Mouse (Mus musculus) retina, postnatal 1 day (tissue): ENCODE results near the gene Ucp3.

ENCODE experiments used
- DNase-seq: peaks from one replicate; pipeline ENCODE4 v3.0.0-alpha.2; 2012

The Ucp3 gene

DNA sequence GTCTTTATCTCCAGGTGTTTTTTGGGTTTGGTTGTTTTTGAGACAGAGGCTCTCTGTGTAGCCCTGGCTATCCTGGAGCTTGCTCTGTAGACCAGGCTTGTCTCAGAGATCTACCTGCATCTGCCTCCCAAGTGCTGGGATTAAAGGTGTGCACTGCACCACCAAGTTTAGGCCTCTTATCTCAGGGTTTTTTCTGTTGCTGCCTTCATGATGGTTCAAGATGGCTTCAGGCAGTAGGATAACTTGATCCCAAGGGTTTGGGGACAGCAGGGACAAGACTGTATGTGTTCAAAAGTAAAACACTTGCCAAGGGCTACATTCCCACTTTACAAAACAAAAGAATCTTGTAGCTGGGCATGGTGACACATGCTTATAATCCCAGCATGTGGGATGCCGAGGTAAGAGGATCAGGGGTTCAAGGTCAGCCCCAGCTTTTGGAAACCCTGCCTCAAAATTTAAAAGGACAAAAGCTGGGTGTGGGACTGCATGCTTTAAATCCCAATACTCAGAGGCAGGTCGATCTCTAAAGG is 29.1 kb downstream of the Ucp3 start:
- no peak for DNase-seq

DNA sequence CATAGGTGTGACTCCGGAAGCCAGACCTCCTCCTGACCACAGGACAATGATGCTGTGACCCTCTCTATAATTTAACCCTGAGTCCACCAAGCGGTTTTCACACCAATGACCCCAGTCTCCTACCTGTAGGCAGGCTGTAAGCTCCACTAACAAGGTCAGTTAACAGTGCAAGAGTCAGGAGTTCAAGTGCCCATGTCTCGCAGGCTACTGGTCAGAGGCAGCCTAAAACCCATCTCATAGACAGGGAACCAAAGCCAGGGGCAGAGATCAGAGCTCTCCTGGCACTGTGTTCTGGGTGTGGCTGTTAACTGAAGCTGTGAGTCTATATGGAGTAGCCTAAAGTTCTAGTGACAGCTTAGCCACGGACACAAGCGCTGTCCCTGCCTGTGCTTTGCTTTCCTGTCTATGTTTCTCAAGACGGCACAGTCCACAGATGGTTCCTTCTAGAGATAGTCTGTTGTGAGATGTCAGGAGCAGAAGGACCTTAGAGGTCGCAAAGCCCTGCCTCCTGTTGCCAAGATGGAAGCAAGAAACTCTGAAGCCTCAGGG is 29.7 kb downstream of the Ucp3 start:
- DNase-seq: no peak

DNA sequence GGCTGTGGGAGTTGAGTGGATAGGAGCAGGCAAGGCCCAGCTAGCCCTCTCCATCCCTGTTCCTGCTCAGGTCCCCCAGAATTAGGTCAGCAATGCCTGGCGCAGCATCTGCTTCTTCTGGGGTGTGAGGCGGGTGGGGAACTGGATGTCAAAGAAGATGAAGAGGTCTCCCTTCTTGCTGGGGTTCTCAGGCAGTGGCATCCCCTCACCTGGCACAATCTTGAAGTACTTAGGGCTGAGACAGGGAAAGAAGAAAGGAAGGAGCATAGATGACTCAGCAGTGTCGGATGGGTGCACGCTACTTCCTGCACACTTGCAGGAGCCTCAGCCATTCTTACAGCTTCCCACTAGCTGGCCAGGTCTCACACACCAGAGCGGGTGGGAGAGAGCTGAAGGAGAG is 30.3 kb downstream of the Ucp3 start:
- no peak for DNase-seq

DNA sequence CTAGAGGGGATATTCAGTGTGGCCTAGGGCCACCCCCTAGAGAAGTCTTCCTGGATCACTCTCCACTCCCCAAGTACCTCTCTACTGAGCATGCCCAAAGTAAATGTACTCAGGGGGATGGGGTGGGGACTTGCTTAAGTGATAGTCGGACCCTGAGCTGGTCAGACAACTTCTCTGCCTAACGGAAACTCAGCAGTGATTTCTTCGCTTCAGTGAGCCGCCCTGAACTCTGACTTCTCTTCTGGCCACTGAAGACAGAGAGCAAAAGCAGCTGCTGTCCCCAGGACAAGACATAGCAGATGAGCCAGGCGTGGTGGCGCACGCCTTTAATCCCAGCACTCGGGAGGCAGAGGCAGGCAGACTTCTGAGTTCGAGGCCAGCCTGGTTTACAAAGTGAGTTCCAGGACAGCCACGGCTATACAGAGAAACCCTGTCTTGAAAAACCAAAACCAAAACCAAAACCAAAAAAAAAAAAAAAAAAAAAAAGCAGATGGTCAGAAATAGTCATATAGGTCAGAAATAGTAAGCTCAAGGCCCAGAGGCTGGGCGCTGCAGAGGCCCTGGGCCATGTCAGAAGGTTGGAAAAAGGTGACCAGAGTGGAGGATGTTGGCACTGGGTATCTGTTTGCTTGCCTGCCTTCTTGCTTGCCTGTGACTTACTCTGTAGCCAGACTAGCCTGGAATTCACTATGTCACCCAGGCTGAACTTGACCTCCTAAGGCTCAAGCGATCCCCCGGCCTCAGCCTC is 32.1 kb downstream of the Ucp3 start:
- no peak for DNase-seq

DNA sequence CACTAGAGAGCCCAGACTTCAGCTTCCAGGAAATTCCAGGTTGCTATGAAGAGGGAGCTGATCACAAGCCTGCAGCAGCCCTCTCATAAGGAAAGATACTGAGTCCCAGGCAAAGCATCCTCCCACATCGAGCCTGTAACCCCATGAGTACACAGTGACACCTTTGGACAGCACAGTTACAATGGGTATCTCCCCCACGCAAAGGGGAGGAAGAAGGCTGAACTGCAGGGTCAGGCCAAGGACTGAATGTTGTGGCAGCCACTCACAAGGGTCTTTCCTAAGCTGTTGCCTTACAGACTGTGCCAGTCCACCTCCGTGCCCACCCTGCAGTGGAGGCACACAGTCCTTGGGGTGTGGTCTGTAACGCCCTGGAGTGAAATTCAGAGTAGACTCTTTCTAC is 33.7 kb downstream of the Ucp3 start:
- no peak for DNase-seq

DNA sequence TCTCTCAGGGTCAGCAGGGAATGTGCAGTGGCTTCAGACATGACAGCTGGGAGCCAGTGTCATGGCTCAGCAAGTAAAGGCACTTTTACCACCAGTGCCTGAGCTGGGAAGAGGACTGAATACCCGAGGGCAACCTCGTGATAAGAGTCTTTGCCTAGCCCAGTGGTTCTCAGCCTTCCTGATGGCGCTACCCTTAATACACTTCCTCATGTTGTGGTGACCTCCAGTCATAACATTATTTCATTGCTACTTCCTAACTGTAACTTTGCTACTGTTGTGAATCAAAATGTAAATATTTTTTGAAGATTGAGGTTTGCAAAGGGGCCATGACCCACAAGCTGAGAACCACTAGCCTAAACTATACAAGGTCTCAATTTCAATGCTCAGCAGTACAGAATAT is 35.9 kb downstream of the Ucp3 start:
- no peak for DNase-seq

DNA sequence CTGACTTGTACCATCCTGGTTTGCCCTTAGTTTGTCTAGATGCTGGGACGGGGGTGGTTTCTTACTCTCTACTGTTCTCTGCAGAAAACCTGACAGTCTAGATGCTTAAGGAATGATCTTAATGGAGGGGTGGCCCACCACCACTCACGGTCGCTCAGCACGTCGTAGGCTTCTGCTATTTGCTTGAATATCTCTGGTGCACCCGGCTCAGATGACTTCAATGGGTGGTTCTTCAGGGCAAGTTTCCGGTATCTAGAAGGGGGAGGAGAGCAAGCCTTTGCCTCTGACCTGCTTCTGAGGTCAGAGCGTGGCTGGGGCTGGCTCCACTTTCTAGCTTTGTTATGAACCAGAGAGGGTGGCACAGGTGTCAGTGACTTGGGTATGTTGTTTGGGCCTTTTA is 38.8 kb downstream of the Ucp3 start:
- no peak for DNase-seq

DNA sequence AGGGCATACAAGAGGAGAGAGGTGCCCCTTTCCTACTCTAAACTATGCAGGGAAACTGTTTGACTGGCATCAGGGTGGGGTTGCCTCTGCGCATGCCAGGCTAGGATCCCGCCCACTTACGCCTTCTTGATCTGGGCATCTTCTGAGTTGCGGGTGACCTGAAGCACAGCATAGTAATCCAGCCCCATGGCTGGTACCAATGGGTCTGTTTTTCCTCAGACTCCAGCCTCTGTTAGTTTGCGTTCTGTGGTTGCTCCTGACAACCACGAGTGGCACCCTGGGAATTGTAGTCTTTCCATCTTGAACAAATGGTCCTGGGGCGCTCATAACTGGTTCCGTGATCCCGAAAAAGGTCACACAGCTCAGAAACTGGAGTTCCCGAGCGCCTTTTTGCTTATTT is 41.8 kb downstream of the Ucp3 start, which contains the start of gene Dnajb13:
Dnajb13 (minus strand) TSS at position 388 of the 400 bp plus-strand sequence.
- peak; percentile 34 for DNase-seq

DNA sequence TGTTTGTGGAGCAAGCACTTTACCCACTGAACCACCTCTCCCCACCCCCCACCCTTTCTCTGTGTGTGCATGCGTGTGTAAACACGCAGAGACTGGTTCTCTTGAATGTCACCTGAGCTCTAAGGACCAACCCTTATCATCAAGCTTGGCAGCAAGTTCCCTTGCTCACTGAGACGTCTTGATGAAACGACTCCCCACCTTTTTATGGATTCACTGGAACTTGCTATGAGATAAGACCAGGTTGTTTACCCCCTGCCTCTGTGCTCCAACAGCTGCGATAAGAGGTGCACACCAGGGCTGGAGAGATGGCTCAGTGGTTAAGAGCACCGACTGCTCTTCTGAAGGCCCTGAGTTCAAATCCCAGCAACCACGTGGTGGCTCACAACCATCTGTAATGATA is 47.4 kb downstream of the Ucp3 start:
- no peak for DNase-seq

DNA sequence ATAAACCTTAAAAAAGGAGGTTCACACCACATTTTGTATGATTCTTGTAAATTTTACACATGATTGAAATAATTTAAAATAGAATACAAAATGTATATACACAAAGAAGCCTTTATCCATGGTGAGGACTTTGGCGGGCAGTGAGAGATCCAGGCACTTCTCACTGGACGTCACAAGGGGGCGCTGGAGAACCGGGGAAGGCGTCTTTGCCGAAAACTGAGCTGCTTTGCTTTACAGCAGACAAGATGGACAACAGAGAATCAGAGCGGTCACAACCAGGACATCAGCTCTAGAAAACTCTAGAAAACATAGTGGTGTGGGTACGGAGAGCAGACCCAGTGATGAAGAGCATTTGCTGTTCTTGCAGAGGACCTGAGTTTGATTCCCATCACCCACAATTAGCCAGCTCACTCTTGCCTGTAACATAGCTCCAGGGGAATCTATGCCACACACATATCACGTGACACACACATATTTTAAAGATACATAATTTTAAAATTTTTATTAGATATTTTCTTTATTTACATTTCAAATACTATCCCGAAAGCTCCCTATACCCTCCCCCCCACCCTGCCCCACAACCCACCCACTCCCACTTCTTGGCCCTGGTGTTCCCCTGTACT is 48.0 kb downstream of the Ucp3 start:
- peak; percentile 85 for DNase-seq

DNA sequence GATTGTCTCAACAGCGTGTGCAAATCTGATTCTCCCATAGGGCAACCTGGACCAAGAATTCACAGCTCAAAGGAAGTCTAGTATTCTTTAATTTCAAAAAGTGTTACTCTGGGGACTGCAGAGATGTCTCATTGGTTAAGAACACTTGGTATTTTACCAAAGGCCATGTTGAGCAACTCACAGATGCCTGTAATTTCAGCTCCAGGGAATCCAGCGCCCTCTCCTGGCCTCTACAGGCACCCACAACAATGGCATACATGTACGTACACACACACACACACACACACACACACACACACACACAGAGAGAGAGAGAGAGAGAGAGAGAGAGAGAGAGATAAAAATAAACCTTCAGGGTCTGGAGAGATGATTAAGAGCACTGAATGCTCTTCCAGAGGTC is 49.4 kb downstream of the Ucp3 start:
- DNase-seq: no peak

DNA sequence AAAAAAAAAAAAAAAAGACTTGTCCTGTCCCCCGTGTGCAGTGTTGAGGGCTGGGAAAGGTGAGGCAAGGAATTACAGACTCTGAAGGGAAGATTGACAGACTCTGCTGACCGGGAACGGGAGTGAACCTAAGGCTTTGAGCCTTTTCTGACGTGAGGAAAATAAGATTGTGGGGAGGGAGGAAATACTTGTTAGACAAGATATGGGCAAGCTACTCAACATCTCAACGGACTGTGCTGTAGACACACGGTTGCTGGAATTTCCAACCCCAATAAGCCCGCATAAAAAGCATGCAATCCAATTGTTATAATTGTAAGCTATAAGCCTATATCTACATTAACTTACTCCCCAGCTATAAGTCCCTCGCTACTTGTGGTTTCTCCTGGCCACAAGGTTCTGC is 51.9 kb downstream of the Ucp3 start:
- DNase-seq: no peak

DNA sequence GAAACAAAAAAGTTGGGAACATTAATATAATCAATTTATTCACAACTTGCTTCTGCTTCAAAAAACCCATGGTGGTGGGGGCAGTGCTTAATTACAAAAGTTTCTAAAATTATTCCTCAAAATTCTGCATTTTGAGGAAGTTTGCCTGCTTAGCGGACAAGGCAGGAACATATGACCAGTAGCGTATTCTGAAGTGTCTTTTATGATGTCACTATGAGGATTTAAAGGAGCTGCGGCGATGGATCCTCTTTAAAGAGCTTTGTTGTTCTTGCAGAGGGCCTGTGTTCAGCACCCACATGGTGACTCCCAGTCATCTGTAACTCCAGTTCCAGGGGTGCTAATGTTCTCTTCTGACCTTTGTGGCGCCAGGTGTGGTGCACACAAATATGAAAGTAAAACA is 58.0 kb downstream of the Ucp3 start:
- no peak for DNase-seq

DNA sequence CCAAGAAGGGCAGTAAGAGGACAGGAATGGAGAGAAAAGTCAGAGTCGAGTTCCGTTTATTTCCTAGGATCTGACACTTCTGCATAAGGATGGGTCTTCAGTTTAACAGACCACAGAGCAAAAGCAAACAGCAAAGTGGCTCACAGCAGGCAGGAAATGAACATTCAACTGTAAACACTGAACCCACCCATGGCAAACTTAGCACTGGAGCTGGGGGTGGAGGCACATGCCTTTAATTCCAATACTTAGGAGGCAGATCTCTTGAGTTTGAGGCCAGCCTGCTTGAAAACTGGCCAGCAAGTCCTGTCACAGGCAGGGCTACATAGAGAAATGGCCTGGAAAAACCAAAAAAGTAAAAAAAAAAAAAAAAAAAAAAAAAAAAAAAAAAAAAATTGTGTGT is 60.7 kb downstream of the Ucp3 start:
- no peak for DNase-seq

DNA sequence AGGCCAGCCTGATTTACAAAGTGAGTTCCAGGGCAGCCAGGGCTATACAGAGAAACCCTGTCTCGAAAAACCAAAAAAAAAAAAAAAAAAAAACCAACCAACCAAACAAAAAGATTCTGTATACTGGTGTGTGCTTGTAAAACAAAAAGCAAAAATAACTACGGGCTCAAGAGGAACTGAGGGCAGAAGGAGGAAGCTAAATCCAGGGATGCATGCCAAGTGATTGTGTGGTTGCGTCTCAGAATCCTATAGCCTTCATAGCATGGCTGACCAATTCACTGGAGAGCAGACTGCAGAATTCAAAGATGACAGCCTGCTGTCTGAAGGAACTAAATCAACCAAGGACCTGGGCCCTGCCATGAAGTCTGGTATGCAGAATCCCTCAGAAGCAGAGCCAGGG is 61.4 kb downstream of the Ucp3 start:
- DNase-seq: no peak

DNA sequence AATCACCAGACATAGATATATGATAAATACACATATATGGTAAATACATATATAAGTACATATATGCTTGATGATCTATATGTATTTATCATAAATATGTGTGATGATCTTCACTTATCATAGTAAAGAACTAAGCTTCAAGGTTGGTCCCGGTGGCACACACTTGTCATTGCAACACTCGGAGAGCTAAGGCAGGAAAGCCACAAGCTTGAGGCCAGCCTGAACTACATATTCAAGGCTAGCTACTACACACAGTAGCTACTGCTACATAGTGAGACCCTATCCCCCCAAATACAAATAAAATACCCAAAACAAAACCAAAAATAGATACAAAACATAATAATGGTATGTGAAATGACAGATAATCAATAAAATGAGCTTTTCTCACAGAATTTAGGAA is 63.0 kb downstream of the Ucp3 start:
- no peak for DNase-seq
